Mouse (Mus musculus) hindlimb bud, embryonic 11.5 days (tissue): ENCODE measurements around the gene Slc11a2.
A peak's percentile ranks its signal among the peaks of the same experiment; 100 is the strongest.
"Not testable (repeated sequence)": the region's sequence is repeated elsewhere in the genome, so short reads cannot be mapped to it uniquely, and the experiment has no call there.

ENCODE experiments used
- DNase-seq: peaks from one replicate; pipeline ENCODE4 v3.0.0-alpha.2; 2012; ENCODE audit warnings: low read depth, low spot score; ENCODE audit errors: extremely low spot score

Slc11a2 gene

DNA sequence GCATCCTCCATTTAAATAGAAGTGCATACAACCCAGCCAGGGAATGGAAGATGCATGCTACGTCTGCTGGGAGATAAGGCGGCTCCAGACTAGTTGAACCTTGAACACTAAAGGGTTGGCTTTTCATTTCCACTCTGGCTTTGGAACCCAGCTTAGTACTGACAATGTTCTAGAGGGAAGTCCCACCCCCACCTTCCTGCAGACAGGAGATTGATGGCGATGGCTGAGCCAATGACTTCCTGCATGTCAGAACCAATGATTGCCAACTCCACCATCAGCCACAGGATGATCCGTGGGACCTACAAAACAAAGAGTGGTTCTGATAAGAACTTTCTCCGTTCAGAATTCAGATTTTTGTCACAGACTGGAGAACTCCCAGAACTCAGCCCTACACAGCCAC, 18.8 kb downstream of the Slc11a2 start:
- no peak for DNase-seq

DNA sequence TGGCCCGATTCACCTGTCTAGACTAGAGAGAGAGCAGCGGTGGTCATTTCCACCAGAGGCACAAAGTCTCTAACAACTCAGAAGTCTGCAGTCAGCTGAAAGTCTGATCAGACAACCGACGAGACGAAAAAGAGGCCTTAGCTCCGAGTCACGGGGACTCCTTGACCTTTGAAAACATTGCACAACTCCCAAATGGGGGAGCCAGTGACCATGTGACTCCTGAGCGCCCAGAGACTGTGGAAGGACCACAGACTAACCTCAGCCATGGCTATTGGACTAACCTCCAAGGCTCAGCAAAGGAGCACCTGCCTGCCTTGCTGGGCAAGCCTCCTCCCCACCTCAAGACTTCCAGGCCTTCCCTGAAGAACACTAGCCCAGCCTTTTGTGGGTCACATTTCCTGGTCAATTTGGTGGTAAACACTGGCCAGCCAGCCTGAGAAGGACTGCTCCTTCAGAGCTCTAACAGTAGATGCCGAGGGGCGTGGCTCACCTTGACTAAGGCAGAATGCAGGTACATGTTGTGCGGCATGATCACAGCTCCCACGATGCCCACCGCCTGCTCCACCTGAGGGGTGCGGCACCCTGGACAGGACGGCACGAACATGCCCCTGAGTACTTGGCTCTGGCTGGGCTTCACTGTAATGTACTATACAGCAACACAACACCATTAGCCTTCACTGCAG, 21.4 kb downstream of the Slc11a2 start:
- no peak for DNase-seq

DNA sequence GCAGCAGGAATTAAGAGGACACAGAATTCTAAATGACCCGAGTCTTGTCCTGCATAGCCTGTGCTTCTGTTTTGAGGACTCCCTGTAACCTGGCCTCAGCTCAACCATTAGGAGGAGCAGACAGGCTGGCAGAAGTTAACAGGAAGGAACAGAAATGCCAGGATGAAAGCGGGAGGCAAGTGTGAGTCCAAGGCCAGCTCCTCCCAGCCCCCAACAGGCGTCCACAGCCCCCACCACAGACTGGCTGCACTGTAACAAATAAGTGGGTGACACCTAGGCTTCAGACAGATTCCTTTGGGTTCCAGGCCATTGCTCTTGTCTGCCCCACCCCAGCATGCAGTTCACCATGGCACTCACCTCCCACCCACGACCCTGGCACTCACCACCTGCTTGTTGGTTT, 22.1 kb downstream of the Slc11a2 start:
- no peak for DNase-seq

DNA sequence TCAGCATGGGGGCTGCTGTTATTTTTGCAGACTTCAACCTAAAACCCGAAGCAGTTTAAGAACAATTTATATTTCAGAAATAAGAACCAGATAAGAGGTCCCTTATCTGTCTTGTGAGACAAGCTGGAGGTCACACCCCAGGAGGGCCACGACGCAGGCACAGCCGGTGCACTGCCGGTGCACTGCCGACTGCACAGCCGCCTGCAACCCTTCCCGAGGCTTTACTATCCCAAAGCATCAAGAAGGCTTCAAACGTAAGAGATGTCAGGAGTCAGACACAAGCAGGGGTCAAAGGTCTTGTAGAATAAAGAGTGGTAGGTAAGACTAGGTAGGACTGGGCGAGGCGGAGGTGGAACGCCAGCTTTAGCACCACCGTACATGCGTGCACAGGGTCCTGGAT, 22.5 kb downstream of the Slc11a2 start:
- no peak for DNase-seq

DNA sequence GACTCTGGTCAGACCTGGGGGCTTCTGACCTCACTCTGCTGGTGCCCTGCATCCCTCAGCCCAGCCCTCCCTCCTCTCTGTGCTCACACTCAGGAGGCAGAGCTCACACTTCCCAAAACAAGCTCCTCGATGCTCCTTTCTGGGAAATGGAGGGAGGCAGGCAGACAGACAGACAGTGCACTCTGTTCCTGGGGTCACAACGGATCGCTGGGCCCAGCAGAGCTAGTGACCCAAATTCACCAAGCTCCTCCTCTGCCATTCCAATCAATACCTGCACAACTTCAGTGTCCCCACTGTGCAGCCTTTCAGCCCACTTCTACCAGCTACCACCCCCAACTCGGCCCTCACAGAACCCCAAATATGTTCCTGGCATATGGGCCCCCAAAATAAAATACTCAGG, 23.1 kb downstream of the Slc11a2 start:
- DNase-seq, result no peak

DNA sequence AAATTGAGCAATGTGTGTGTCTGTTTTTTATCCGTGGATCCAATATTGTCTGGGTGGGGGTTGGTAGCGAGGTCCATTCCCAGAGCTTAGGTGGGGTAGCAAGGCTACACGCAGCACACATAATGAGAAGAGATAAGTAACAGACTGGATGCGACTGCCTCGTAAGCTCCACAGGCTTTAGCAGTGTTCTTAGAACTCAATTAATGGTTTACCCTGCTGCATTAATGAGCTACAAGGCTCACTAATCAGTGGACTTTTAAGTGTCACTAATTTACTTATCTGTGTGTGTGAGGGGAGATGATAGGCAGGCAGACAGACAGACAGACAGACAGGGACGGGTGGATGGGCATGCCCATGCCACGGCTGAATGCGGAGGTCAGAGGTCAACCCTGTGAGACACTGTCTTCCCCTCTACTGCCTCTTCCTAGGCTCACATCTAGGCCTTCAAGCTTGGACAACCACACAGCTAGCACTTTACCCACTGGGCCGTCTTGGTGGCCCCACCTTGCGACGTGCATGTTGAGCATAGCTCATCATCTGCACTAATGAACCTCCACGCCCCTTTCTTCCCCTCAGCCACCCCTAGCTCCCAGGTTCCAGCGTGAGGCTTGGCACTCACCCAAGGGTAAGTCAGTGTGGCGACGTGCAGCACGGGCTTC, 24.2 kb downstream of the Slc11a2 start:
- no peak for DNase-seq

DNA sequence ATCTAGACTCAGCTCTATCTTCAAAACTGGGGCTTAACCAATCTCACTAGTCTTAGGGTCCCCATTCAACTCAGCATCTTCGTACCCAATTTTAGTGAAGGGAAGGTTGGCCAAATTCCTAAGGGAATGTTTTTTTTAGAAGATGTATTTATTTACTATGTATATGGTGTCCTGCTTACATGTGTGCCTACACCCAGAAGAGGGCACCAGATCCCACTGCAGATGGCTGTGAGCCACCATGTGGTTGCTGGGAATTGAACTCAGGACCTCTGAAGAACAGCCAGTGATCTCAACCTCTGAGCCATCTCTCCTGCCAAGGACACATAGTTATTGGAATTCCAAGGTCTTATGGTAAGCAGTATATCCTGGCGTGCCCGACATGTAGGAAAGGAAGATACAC, 29.3 kb downstream of the Slc11a2 start:
- DNase-seq, result no peak

DNA sequence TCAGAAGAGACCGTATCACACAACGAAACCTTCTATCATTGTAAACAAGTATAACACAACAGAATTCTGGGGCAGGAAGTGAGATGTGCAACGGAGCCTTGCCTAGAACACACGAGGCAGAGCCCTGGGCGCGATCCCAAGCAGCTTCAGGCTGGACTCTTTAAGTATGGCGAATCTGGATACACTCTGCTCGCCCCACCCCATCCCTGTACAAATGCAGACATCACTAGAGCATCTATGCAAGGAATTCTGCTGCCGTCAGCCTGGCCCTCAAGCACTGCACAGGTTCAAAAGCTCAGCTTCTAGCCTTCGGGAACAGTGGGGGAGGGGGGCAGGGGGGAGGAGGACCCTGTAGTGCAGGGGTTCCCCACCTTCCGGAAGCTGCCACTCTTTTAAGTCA, 31.9 kb downstream of the Slc11a2 start:
- DNase-seq, result no peak

DNA sequence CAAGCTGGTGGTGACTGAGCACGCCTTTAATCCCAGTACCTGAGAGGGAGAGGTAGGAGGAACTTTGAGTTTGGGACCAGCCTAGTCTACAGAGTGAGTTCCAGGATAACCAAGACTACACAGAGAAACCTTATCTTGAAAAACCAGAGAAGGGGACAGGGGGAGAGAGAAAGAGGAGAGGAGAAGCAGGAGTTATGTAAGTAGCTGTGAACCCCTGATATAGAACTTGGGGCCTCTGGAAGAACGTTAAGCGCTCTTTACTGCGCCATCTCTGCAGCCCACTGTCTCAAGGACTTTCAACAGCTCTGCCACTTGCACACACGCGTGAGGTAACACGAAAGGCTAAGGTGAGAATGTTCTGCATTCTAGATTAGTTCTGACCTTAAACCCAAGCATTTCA, 33.3 kb downstream of the Slc11a2 start:
- no peak for DNase-seq

DNA sequence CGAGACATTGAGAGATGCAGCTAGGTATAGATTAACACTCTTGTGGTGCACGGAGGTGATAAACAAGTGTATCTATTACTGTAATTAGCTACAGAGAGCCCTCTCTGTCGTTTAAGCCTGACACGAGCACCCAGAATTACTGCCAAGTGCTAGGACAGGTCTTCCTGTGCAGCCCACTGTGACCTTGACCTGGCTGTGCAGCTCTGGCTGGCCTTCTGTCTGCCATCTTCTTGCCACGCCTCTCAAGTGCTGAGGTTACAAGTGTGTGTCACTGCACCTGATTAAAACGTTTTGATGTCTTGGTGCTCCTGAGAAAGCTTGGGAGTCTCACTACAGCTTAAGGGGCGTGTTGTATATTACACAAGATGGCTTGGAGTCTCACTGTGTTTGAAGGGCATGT, 33.8 kb downstream of the Slc11a2 start:
- no peak for DNase-seq

DNA sequence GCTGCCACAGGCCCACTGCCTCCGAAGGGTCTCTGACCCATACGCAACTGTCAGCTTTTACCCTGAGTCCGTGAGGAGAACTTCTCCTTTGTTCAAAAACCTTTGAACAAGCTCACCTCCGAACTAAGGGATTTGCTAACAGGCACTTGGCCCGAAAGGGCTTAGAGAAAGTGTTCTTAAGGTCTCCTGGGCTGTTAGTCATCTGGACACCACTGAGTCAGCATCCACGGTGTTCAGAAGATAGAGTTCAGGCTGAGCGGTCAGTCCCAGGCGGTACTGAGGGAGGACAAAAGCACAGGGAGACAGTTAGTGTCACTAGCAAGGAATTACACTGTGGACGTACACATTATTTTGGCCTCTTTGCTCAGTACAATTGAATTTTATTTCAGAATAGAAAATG, 36.0 kb downstream of the Slc11a2 start:
- DNase-seq, result no peak

DNA sequence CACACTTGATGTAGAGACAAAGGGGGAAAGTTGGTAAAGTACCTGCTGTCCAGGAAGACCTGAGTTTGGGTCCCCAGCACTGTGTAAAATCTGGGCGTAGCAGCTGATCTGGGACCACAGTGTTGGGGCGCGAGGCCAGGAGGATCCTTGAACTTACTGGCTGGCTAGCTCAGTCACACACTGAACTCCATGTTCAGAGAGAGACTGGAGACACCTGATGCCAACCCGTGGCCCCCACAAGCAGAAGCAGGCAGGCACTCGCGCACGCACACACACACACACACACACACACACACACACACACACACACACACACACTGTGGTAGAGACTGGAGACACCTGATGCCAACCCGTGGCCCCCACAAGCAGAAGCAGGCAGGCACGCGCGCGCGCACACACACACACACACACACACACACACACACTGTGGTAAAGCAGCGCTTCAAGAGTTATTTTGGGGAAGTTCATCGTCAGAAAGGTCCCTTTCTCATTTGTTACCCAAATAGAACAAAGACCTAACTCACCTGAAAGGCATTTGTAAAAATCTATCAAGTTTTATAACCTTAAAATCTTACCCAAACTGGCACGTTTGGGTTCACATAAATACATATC, 36.5 kb downstream of the Slc11a2 start:
- no peak for DNase-seq

DNA sequence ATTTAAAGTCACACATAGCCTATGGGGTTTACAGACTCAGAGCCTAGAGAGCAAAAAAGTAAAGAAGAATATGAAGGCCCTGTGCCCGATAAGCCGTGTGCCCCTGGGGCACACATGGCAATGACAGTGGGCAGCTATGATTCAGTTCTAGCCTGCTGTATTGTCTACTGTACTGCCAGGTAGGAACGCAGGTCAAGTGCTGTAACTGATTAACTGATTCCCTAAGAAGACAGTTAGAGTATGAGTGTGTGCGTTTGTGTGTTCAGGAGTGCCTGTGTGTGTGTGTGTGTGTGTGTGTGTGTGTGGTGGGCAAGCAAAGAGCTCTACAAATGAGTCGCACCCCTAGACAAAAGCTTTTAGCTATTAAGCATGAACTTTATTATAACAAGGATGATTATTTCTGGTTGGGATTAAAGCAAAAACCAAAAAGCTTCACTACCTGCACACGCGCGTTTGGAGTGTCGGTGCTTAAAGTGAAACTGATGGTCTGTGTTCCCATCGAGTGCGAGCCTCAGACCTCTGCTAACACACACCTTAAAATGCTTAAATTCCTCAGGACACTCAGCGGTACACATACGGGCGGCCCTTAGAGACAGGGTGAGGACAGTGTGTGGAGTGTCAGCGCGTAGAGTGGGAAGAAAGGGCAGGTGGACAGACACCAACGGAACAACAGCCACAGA, 37.2 kb downstream of the Slc11a2 start:
- DNase-seq, result no peak

DNA sequence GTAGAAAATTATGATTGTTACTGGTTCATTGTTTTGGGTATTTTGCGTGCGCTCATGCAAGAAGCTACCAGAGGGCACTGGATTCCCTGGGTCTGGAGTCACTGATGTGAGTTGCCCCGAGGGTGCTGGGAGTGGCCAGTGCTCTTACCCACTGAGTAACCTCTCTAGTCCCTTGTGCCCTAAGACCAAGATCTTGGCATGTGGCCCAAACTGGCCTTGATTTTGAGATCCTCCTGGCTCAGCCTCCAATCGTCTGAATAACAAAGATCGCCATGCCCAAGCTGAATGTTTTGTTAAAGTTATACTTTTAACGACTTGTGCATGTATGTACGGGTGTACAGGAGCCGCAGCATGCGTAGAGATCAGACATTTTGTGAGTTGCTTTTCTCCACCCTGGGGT, 39.2 kb downstream of the Slc11a2 start:
- DNase-seq, result no peak

DNA sequence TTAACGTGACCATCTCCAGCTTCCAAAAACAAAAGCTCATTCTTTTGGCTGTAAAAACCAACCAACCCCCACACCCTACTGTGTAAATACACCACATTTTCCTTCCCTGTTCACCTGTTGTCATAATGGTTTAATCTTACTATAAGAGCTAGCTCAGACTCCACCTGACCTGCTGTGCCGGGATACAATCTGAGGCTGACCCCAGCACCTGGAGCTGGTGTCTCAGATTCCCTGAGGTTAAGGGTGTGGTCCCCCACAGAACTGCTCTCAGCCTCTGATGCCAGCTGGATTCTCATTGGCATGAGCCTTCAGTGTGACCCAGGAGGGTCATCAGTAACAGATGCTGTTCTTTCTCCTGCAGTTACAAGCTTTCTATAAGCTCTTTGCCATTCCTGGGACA, 44.8 kb downstream of the Slc11a2 start:
- no peak for DNase-seq

DNA sequence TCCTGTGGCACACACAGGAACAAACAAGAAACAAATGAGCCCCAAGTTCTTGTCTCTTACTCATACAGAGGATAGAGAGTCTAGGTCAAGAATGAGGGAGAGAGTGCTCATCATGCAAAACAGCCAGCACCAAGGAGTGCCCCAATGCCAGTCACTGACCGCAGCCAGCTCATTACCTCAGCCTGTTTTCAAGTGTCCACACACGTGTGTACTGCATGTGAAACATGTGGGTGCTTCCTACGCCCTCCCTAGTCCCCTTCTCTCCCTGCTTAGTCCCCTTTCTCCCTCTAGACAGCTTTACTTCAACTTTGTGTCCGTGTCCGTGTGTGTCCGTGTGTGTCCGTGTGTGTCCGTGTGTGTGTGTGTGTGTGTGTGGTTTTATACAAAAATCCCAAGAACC, 45.2 kb downstream of the Slc11a2 start:
- DNase-seq, result no peak

DNA sequence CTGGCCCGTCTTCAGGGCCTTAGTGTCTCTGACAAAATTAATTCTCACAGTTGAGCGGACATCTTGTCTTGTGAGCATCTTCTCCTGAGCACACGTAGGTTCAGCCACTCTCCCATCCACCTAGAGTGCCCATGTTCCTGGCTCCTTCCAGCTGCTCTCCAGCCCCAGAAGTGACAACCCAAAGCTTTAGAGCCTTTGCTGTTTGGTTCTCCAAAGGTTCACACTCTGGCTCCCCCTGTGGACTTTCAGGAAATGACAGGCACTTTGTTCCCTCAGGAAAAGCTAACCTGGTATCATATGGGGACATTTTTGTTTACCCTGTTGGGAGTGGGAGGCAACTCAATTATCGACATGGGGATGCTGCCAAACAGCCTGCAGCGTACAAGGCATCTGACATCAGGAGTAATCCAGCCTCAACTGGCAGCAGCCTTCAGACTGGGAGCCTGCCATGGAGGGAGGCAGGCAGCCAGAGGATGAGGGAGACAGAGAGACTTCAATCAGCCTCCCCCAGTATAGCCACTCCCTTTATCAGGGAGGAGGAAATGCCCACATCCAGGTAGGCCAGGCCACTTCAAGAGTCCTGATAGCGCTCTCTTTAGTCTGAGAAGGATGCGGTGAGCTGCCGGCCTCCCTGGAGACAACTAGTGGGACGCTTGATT, 46.9 kb downstream of the Slc11a2 start:
- not testable (repeated sequence) for DNase-seq

DNA sequence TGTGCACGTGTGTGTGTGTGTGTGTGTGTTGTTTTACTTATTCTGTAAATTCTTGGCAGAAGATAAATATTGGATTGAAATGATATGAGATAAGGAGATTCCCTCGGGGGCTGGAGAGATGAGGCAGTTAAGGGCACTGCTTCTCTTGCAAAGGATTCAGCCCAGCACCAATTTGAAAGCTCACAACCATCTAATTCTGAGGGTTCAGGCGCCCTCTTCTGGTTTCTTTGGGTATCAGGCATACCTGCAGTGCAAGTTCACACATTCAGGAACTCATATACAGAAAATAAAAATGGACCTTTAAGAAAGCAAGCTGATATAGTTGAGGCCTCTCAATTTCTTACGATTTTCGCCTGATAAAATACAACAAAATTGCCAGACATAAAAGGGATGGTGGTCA, 49.8 kb downstream of the Slc11a2 start:
- DNase-seq, result peak; percentile 39

DNA sequence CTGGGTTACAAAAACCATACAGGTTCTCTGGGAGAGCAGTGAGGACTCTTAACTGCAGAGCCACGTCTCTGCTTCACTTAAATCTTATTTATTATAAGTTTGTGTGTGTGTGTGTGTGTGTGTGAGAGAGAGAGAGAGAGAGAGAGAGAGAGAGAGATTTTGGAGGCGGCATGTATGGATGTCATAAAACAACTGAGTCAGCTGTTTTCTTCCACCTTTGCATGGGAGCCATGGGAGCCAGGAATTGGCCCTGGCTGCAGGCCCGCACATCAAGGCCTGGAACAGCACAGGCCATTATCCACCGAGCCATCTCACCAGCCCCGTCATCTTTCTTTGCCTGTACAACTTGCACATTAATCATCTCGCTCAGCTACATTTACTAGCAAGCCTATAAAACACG, 57.8 kb downstream of the Slc11a2 start:
- no peak for DNase-seq

DNA sequence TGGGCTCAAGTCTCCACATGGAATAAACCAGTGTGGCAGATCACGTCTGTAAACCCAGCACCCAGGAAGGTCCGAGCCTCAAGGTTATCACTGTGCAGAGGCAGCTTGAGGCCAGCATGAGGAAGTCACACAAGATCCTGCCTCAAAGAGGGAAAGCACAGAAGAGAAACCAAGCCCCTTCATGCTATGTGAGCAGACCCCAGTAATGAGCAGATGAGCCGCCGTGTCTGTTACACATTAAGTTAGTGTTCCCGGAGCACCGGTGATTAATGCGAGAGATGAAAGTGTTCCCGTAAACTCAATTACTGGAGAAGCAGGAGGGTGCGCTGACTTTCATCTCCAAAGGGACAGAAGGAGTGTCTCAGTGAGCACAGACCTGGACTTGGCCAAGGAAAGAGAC, 58.9 kb downstream of the Slc11a2 start:
- not testable (repeated sequence) for DNase-seq

DNA sequence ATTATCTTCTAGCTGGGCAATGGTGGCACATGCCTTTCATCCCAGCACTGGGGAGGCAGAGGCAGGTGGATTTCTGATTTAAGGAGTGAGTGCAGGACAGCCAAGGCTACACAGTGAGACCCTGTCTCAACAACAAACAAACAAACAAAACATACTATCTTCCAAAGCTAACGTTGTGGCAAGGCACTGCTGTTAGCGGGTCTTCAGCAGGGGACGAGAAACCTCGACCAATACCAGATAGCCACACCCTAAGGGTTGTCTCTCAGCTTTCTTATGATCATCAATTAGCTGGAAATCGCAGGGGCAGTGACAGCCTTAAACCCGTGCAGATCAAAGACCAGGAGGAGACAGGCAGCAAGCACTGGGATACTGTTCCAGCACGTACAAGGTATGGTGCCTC, 60.6 kb downstream of the Slc11a2 start, which contains the start of gene Higd1c:
Gene Higd1c, plus strand, starts transcription at position 301 of the 400 bp plus-strand sequence.
- no peak for DNase-seq
